Comparison of ENCODE assay signal across 30 mouse cellular contexts in the genomic region with DNA sequence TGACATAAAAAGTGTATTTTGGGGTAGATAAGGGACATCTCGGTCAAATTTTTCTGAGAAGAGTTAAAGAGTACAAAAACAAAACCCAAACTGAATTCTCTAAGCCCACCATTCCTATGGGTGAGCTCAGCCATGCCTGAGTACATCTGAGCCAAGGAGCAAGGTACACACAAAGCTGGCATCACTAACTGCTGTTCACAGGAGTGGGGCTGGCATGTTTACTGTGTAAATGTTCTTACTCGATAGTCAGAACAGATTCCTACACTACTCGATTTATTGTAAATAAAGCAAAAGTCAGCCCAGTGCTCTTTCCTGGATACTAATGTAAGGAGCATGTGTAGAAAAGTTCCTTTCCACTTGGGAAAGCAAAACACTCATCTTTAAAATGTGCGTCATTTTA.
A peak's percentile ranks its signal among the peaks of the same experiment; 100 is the strongest.
DNase-seq lines count a peak whose midpoint lies in the region; ATAC-seq and TF ChIP-seq lines count a peak whose summit lies in the region.
"Had no signal": no experiment of that assay in that cellular context is flagged by ENCODE, and none has a peak within 500 bp of the region (broad histone marks: within the 10 kb centered on the region; RNA-seq: fewer than 3 reads in every experiment).

No protein-coding gene starts in this region.

- no peak for TF ChIP-seq POLR2A in heart, adult 2 months (IDR thresholded peaks at IDR 0.05; ENCODE audit: insufficient read depth, low read depth, low read length)
- no peak for TF ChIP-seq POLR2A in lung, adult 2 months (IDR thresholded peaks at IDR 0.05; ENCODE audit: borderline replicate concordance, extremely low read depth, low read depth, low read length)

- intact Hi-C loops in heart, adult 2 months (cut with DNase I) = no loop called here
- intact Hi-C loops in heart, postnatal 36 days (cut with DNase I) = no loop called here

- peaks cover 48% of the 10 kb centered on the region; the same call in 1 of the 2 replicates for H3K36me3 ChIP-seq in heart, embryonic 16.5 days (ENCODE audit: control insufficient read depth, insufficient read depth)
- peaks cover 22% of the 10 kb centered on the region for H3K36me3 ChIP-seq in heart, adult 2 months (ENCODE audit: control insufficient read depth, insufficient read depth, low read length)
- peaks cover 16% of the 10 kb centered on the region; the same call in 1 of the 2 replicates for H3K36me3 ChIP-seq in lung, embryonic 15.5 days
- peaks cover 39% of the 10 kb centered on the region for H3K36me3 ChIP-seq in lung, postnatal 0 days (ENCODE audit: insufficient read depth, low read length)
- H3K36me3 ChIP-seq in stomach, embryonic 16.5 days (ENCODE audit: control insufficient read depth, insufficient read depth, low read length) = no peaks in the 10 kb centered on the region

- H3K27ac ChIP-seq in heart, embryonic 16.5 days (ENCODE audit: low read length) = peak overlapping the region; percentile 52; the same call in 1 of the 2 replicates
- H3K27ac ChIP-seq in heart, adult 2 months = no peak overlapping the region
- peak overlapping the region; percentile 89 for H3K27ac ChIP-seq in lung, embryonic 15.5 days
- peak overlapping the region; percentile 80 for H3K27ac ChIP-seq in lung, postnatal 0 days (ENCODE audit: low read length)
- peak overlapping the region; percentile 71 for H3K27ac ChIP-seq in stomach, embryonic 16.5 days (ENCODE audit: low read length)
- H3K27ac ChIP-seq: embryonic facial prominence, embryonic 12.5 days; gastrocnemius, adult 2 months; heart, embryonic 10.5 days; heart, embryonic 15.5 days; hindbrain, embryonic 15.5 days; liver, embryonic 12.5 days; macrophage; midbrain, embryonic 13.5 days had no signal

- no peaks in the 10 kb centered on the region for H3K9me3 ChIP-seq in heart, embryonic 16.5 days (replicated peaks; ENCODE audit: control insufficient read depth, low read length)
- H3K9me3 ChIP-seq in lung, embryonic 15.5 days = no peaks in the 10 kb centered on the region
- no peaks in the 10 kb centered on the region for H3K9me3 ChIP-seq in lung, postnatal 0 days (ENCODE audit: low read length)
- no peaks in the 10 kb centered on the region for H3K9me3 ChIP-seq in stomach, embryonic 16.5 days (replicated peaks; ENCODE audit: control insufficient read depth, low read length)
- H3K9me3 ChIP-seq: embryonic facial prominence, embryonic 12.5 days; heart, embryonic 10.5 days; heart, embryonic 15.5 days; hindbrain, embryonic 15.5 days; liver, embryonic 12.5 days; midbrain, embryonic 13.5 days had no signal

- no peaks in the 10 kb centered on the region for H3K27me3 ChIP-seq in heart, embryonic 16.5 days (ENCODE audit: control insufficient read depth, insufficient read depth, low read length)
- H3K27me3 ChIP-seq in heart, adult 2 months (ENCODE audit: control insufficient read depth, insufficient read depth, low read length) = no peaks in the 10 kb centered on the region
- no peaks in the 10 kb centered on the region for H3K27me3 ChIP-seq in lung, embryonic 15.5 days
- H3K27me3 ChIP-seq in lung, postnatal 0 days (replicated peaks; ENCODE audit: insufficient read depth, low read length) = no peaks in the 10 kb centered on the region
- H3K27me3 ChIP-seq in stomach, embryonic 16.5 days (ENCODE audit: control insufficient read depth, insufficient read depth, low read length) = no peaks in the 10 kb centered on the region
- H3K27me3 ChIP-seq: embryonic facial prominence, embryonic 12.5 days; heart, embryonic 15.5 days; hindbrain, embryonic 15.5 days; liver, embryonic 12.5 days; midbrain, embryonic 13.5 days; Patski had no signal

- TF ChIP-seq EP300 in heart, adult 2 months (IDR thresholded peaks at IDR 0.05; ENCODE audit: insufficient read depth, low read depth, low read length) = no peak
- peak; percentile 91 for TF ChIP-seq EP300 in lung, postnatal 0 days (IDR thresholded peaks at IDR 0.05)

- ATAC-seq in heart, embryonic 16.5 days (replicated peaks; ENCODE audit: extremely low read depth, insufficient read depth, low FRiP score) = no peak
- peak; percentile 53; the same call in 1 of the 2 replicates for ATAC-seq in lung, embryonic 15.5 days (ENCODE audit: borderline replicate concordance, extremely low read depth, low FRiP score, low TSS enrichment)
- ATAC-seq in lung, postnatal 0 days = peak; percentile 84
- peak; percentile 29; the same call in 1 of the 2 replicates for ATAC-seq in stomach, embryonic 16.5 days (ENCODE audit: insufficient read depth, low FRiP score)
- ATAC-seq: forebrain, embryonic 16.5 days; inflammation-experienced regulatory T-cells, adult 6 months; liver, embryonic 12.5 days; midbrain, embryonic 13.5 days had no signal

- H3K4me1 ChIP-seq in heart, embryonic 16.5 days (ENCODE audit: control insufficient read depth, insufficient read depth, low read length) = peaks cover 31% of the 10 kb centered on the region
- peaks cover 15% of the 10 kb centered on the region for H3K4me1 ChIP-seq in heart, adult 2 months (ENCODE audit: control insufficient read depth, insufficient read depth, low read length)
- 0 out of 2 replicates have a peak, but pooled peaks cover 2% of the 10 kb centered on the region for H3K4me1 ChIP-seq in lung, embryonic 15.5 days
- H3K4me1 ChIP-seq in lung, adult 2 months (ENCODE audit: control insufficient read depth, insufficient read depth, low read length) = peaks cover 2% of the 10 kb centered on the region; the same call in 1 of the 2 replicates
- peaks cover 8% of the 10 kb centered on the region; the same call in 1 of the 2 replicates for H3K4me1 ChIP-seq in lung, postnatal 0 days (ENCODE audit: insufficient read depth, low read depth, low read length)
- H3K4me1 ChIP-seq in stomach, embryonic 16.5 days (ENCODE audit: control insufficient read depth, insufficient read depth, low read length) = peaks cover 4% of the 10 kb centered on the region; the same call in 1 of the 2 replicates
- H3K4me1 ChIP-seq: embryonic facial prominence, embryonic 12.5 days; hindbrain, embryonic 15.5 days; liver, embryonic 12.5 days; midbrain, embryonic 13.5 days had no signal

- H3K4me2 ChIP-seq in heart, embryonic 16.5 days (ENCODE audit: low read depth, low read length) = no peak overlapping the region
- peak overlapping the region; percentile 6; the same call in 1 of the 2 replicates for H3K4me2 ChIP-seq in lung, embryonic 15.5 days
- H3K4me2 ChIP-seq in lung, postnatal 0 days (replicated peaks; ENCODE audit: low read depth, low read length) = no peak overlapping the region
- no peak overlapping the region for H3K4me2 ChIP-seq in stomach, embryonic 16.5 days (ENCODE audit: low read depth, low read length)
- H3K4me2 ChIP-seq: embryonic facial prominence, embryonic 12.5 days; heart, embryonic 15.5 days; hindbrain, embryonic 15.5 days; liver, embryonic 12.5 days; midbrain, embryonic 13.5 days had no signal

- DNase-seq in heart, adult 2 months = no peak
- DNase-seq in lung, adult 2 months = no peak
- peak; percentile 78 for DNase-seq in lung, postnatal 0 days (ENCODE audit: low spot score)
- no peak for DNase-seq in thymus, postnatal 4 days
- no peak for DNase-seq in heart, postnatal 36 days
- DNase-seq: adrenal gland, postnatal 10 days; cerebellum, adult 11 months; cerebellum, adult 9-10 months; cerebellum, postnatal 36 days; gastrocnemius, adult 2 months; gastrocnemius, postnatal 36 days; kidney, adult 11 months; kidney, postnatal 14 days; layer of hippocampus, adult 9-11 months; spleen, adult 18-20 months; thymus, postnatal 14 days had no signal

- 75% methylated on average over 4 of the region's 4 CpGs for WGBS in heart, embryonic 16.5 days
- 82% methylated on average over 4 of the region's 4 CpGs for WGBS in heart, adult 2 months
- WGBS in lung, embryonic 15.5 days = 54% methylated on average over 4 of the region's 4 CpGs
- 68% methylated on average over 4 of the region's 4 CpGs for WGBS in lung, adult 2 months
- 44% methylated on average over 4 of the region's 4 CpGs for WGBS in lung, postnatal 0 days
- 51% methylated on average over 4 of the region's 4 CpGs for WGBS in stomach, embryonic 16.5 days

- TF ChIP-seq CTCF in heart, adult 2 months (IDR thresholded peaks at IDR 0.05) = no peak
- TF ChIP-seq CTCF in lung, adult 2 months (IDR thresholded peaks at IDR 0.05; ENCODE audit: insufficient read depth, low read length) = no peak
- no peak for TF ChIP-seq CTCF in lung, postnatal 0 days (IDR thresholded peaks at IDR 0.05)

- no peaks in the 10 kb centered on the region for H3K79me2 ChIP-seq in heart, adult 2 months (replicated peaks; ENCODE audit: control insufficient read depth, insufficient read depth, low read length)

- H3K9ac ChIP-seq in heart, embryonic 16.5 days (ENCODE audit: low read length) = no peak overlapping the region
- no peak overlapping the region for H3K9ac ChIP-seq in heart, adult 2 months (ENCODE audit: low read depth, low read length)
- H3K9ac ChIP-seq in lung, embryonic 15.5 days = no peak overlapping the region
- no peak overlapping the region for H3K9ac ChIP-seq in lung, postnatal 0 days (replicated peaks; ENCODE audit: low read depth)
- no peak overlapping the region for H3K9ac ChIP-seq in stomach, embryonic 16.5 days (ENCODE audit: low read length)
- H3K9ac ChIP-seq: embryonic facial prominence, embryonic 12.5 days; heart, embryonic 15.5 days; hindbrain, embryonic 15.5 days; liver, embryonic 12.5 days; midbrain, embryonic 13.5 days had no signal

- H3K4me3 ChIP-seq in heart, embryonic 16.5 days (ENCODE audit: low read length) = no peak overlapping the region
- H3K4me3 ChIP-seq in heart, adult 2 months = no peak overlapping the region
- H3K4me3 ChIP-seq in lung, embryonic 15.5 days = no peak overlapping the region
- H3K4me3 ChIP-seq in lung, adult 2 months (replicated peaks; ENCODE audit: extremely low read depth, low read depth, low read length) = no peak overlapping the region
- H3K4me3 ChIP-seq in lung, postnatal 0 days (ENCODE audit: low read depth, low read length) = no peak overlapping the region
- no peak overlapping the region for H3K4me3 ChIP-seq in stomach, embryonic 16.5 days (replicated peaks; ENCODE audit: low read length)
- H3K4me3 ChIP-seq: embryonic facial prominence, embryonic 12.5 days; erythroblast, embryonic 14.5 days; gastrocnemius, adult 2 months; heart, embryonic 10.5 days; heart, embryonic 15.5 days; hindbrain, embryonic 15.5 days; liver, embryonic 12.5 days; midbrain, embryonic 13.5 days had no signal
